Mouse (Mus musculus) liver, embryonic 11.5 days (tissue): ENCODE measurements around the gene Lpar1. TPM values are rescaled to one million over a fixed set of nuclear protein-coding genes. Genes with fewer than 3 reads are reported as not detected.

ENCODE experiments used
- ATAC-seq: fragments of 200-750 bp; cut with Nextera tagmentation; replicated peaks from 2 replicates; pipeline ENCODE4 v1.8.0; 2017; ENCODE audit warnings: moderate number of reproducible peaks, mild to moderate bottlenecking, moderate TSS enrichment, moderate library complexity; ENCODE audit not compliant: low FRiP score
- DNase-seq: peaks from one replicate; pipeline ENCODE4 v3.0.0-alpha.2; 2017; ENCODE audit warnings: low spot score
- H3K27ac ChIP-seq: fragments of 300-500 bp; sonication (generic); 2 replicates; pipeline ENCODE4 v1.5.1; 2014; ENCODE audit warnings: mild to moderate bottlenecking, low read depth, low read length, control low read depth
- H3K27me3 ChIP-seq: fragments of 300-500 bp; sonication (generic); replicated peaks from 2 replicates; pipeline ENCODE4 v1.6.1; 2014; ENCODE audit warnings: low read length, mixed read lengths; ENCODE audit not compliant: control insufficient read depth, insufficient read depth
- H3K36me3 ChIP-seq: fragments of 300-500 bp; sonication (generic); 2 replicates; pipeline ENCODE4 v1.6.1; 2014; ENCODE audit warnings: mild to moderate bottlenecking, low read length, moderate library complexity, mixed read lengths; ENCODE audit not compliant: control insufficient read depth, insufficient read depth
- H3K4me1 ChIP-seq: fragments of 300-500 bp; sonication (generic); replicated peaks from 2 replicates; pipeline ENCODE4 v1.6.1; 2014; ENCODE audit warnings: low read length, mixed read lengths; ENCODE audit not compliant: control insufficient read depth, insufficient read depth
- H3K4me2 ChIP-seq: fragments of 300-500 bp; sonication (generic); 2 replicates; pipeline ENCODE4 v1.6.1; 2014; ENCODE audit warnings: mild to moderate bottlenecking, control low read depth, moderate library complexity
- H3K4me3 ChIP-seq: fragments of 300-500 bp; sonication (generic); 2 replicates; pipeline ENCODE4 v1.5.1; 2014; ENCODE audit warnings: low read depth, low read length, control low read depth
- H3K9ac ChIP-seq: fragments of 300-500 bp; sonication (generic); 2 replicates; pipeline ENCODE4 v1.6.1; 2014; ENCODE audit warnings: low read depth, low read length, control low read depth
- H3K9me3 ChIP-seq: fragments of 300-500 bp; sonication (generic); 2 replicates; pipeline ENCODE4 v1.6.1; 2016; ENCODE audit warnings: low read length, inconsistent platforms, mixed read lengths; ENCODE audit not compliant: control insufficient read depth
- WGBS: fragments of 180-500 bp; shearing (Covaris S2); extraction: QIAGEN DNeasy Blood & Tissue Kit; methylation state at CpG from one replicate; pipeline ENCODE4 v1.1.7; 2014; 5-methylcytosine and 5-hydroxymethylcytosine counted together
- polyA plus RNA-seq: library from polyadenylated mRNA; unstranded; fragments of >200 nt; fragmentation: Nextera tagmentation; extraction: Ambion mirVana; gene quantifications from 2 replicates; pipeline ENCODE4 v1.2.1, GENCODE M21; 2014

Lpar1 gene
- polyA plus RNA-seq, 1 experiment from 2014 or later: 21.3 TPM

GRCm38 (mm10) chr4:58491742-58492141 is 62.0 kb downstream of the Lpar1 start:
- no peak overlapping the region for H3K4me2 ChIP-seq
- H3K9me3 ChIP-seq: no peaks in the 10 kb centered on the region
- no peaks in the 10 kb centered on the region for H3K27me3 ChIP-seq
- WGBS: 71% methylated on average over 3 of the region's 3 CpGs
- no peaks in the 10 kb centered on the region for H3K36me3 ChIP-seq
- H3K4me3 ChIP-seq: no peak overlapping the region
- no peaks in the 10 kb centered on the region; the same call in 1 of the 2 replicates for H3K4me1 ChIP-seq
- ATAC-seq (no peak), DNase-seq (no peak)
- no peak overlapping the region for H3K27ac ChIP-seq
- no peak overlapping the region for H3K9ac ChIP-seq

- Histone ChIP-seq H3K4me2 (no peak overlapping the region), H3K36me3 (no peaks in the 10 kb centered on the region), H3K4me1 (no peaks in the 10 kb centered on the region; the same call in 1 of the 2 replicates), H3K4me3 (no peak overlapping the region), H3K27ac (no peak overlapping the region), H3K9me3 (no peaks in the 10 kb centered on the region), H3K27me3 (no peaks in the 10 kb centered on the region), H3K9ac (no peak overlapping the region)
- DNase-seq (no peak), ATAC-seq (no peak)
- 81% methylated on average over 4 of the region's 4 CpGs for WGBS
Measured at GRCm38 (mm10) chr4:58490374-58490773, 63.3 kb downstream of the Lpar1 start.

- no peak overlapping the region for H3K4me2 ChIP-seq
- no peaks in the 10 kb centered on the region for H3K27me3 ChIP-seq
- H3K4me1 ChIP-seq: no peaks in the 10 kb centered on the region
- H3K9ac ChIP-seq: no peak overlapping the region
- ATAC-seq (no peak), DNase-seq (no peak)
- no peaks in the 10 kb centered on the region for H3K9me3 ChIP-seq
- H3K4me3 ChIP-seq: no peak overlapping the region
- 85% methylated on average over 1 of the region's 1 CpGs for WGBS
- H3K36me3 ChIP-seq: 0 out of 2 replicates have a peak, but pooled peaks cover 3% of the 10 kb centered on the region
- no peak overlapping the region for H3K27ac ChIP-seq
Measured at GRCm38 (mm10) chr4:58478564-58478963, 75.1 kb downstream of the Lpar1 start.

- H3K36me3 ChIP-seq: 0 out of 2 replicates have a peak, but pooled peaks cover 3% of the 10 kb centered on the region
- H3K4me2 ChIP-seq: no peak overlapping the region
- DNase-seq (no peak), ATAC-seq (no peak)
- H3K27ac ChIP-seq: no peak overlapping the region
- H3K4me3 ChIP-seq: no peak overlapping the region
- 87% methylated on average over 8 of the region's 8 CpGs for WGBS
- no peaks in the 10 kb centered on the region for H3K27me3 ChIP-seq
- no peaks in the 10 kb centered on the region for H3K9me3 ChIP-seq
- H3K4me1 ChIP-seq: no peaks in the 10 kb centered on the region
- H3K9ac ChIP-seq: no peak overlapping the region
Measured at GRCm38 (mm10) chr4:58477691-58478090, 76.0 kb downstream of the Lpar1 start.

- 0 out of 2 replicates have a peak, but pooled peaks cover 2% of the 10 kb centered on the region for H3K36me3 ChIP-seq
- H3K4me1 ChIP-seq: no peaks in the 10 kb centered on the region
- no peak overlapping the region for H3K9ac ChIP-seq
- ATAC-seq (no peak), DNase-seq (no peak)
- no peak overlapping the region for H3K4me3 ChIP-seq
- no peaks in the 10 kb centered on the region for H3K9me3 ChIP-seq
- H3K4me2 ChIP-seq: no peak overlapping the region
- no peaks in the 10 kb centered on the region for H3K27me3 ChIP-seq
- H3K27ac ChIP-seq: no peak overlapping the region
- WGBS: 71% methylated on average over 4 of the region's 4 CpGs
Measured at GRCm38 (mm10) chr4:58471203-58471910, 82.3 kb downstream of the Lpar1 start.

GRCm38 (mm10) chr4:58469651-58470592 is 83.8 kb downstream of the Lpar1 start:
- H3K27me3 ChIP-seq: no peaks in the 10 kb centered on the region
- no peak overlapping the region for H3K27ac ChIP-seq
- H3K4me2 ChIP-seq: no peak overlapping the region
- DNase-seq: no peak
- no peaks in the 10 kb centered on the region for H3K9me3 ChIP-seq
- H3K4me3 ChIP-seq: no peak overlapping the region
- no peaks in the 10 kb centered on the region for H3K4me1 ChIP-seq
- ATAC-seq: no peak
- no peak overlapping the region for H3K9ac ChIP-seq
- WGBS: 84% methylated on average over 5 of the region's 5 CpGs
- H3K36me3 ChIP-seq: no peaks in the 10 kb centered on the region

- 87% methylated on average over 7 of the region's 7 CpGs for WGBS
- H3K27ac ChIP-seq: no peak overlapping the region
- no peak overlapping the region for H3K4me2 ChIP-seq
- no peaks in the 10 kb centered on the region for H3K4me1 ChIP-seq
- no peaks in the 10 kb centered on the region for H3K36me3 ChIP-seq
- no peak overlapping the region for H3K9ac ChIP-seq
- ATAC-seq (no peak), DNase-seq (no peak)
- H3K4me3 ChIP-seq: no peak overlapping the region
- H3K9me3 ChIP-seq: no peaks in the 10 kb centered on the region
- no peaks in the 10 kb centered on the region for H3K27me3 ChIP-seq
Measured at GRCm38 (mm10) chr4:58469035-58469434, 84.7 kb downstream of the Lpar1 start.

- H3K9me3 ChIP-seq: no peaks in the 10 kb centered on the region
- 80% methylated on average over 5 of the region's 5 CpGs for WGBS
- no peak overlapping the region for H3K4me2 ChIP-seq
Measured at GRCm38 (mm10) chr4:58465586-58465985, 88.1 kb downstream of the Lpar1 start.

More at GRCm38 (mm10) chr4:58465586-58465985, 88.1 kb downstream of the Lpar1 start:
- no peak for DNase-seq
- Histone ChIP-seq H3K27me3 (no peaks in the 10 kb centered on the region), H3K36me3 (no peaks in the 10 kb centered on the region), H3K27ac (no peak overlapping the region), H3K4me3 (no peak overlapping the region), H3K4me1 (no peaks in the 10 kb centered on the region), H3K9ac (no peak overlapping the region)
- ATAC-seq: no peak
